Mouse (Mus musculus): Measurements from ENCODE around the gene Kif26a.

- TF ChIP-seq GATA1 (IDR thresholded peaks at IDR 0.05; ENCODE audit: borderline replicate concordance, low read length) = no peak
- TF ChIP-seq FLI1 (IDR thresholded peaks at IDR 0.05; ENCODE audit: low read length) = no peak
These were observed 1.5 kb upstream of the Kif26a start for GRCm38 (mm10) chr12:112144377-112145115.

Measured in megakaryocyte, embryonic 14.5 days (primary cell).